Mouse (Mus musculus): ENCODE measurements around the gene Zfp988.
"Not testable (repeated sequence)": the region's sequence is repeated elsewhere in the genome, so short reads cannot be mapped to it uniquely, and the experiment has no call there.

The Zfp988 gene

GRCm38 (mm10) chr4:147305436-147305835 is at the start of gene Zfp988:
Zfp988 (plus strand) TSS chr4:147305674.
- not testable (repeated sequence) for DNase-seq (ENCODE audit: extremely low read depth, low read depth)

DNA sequence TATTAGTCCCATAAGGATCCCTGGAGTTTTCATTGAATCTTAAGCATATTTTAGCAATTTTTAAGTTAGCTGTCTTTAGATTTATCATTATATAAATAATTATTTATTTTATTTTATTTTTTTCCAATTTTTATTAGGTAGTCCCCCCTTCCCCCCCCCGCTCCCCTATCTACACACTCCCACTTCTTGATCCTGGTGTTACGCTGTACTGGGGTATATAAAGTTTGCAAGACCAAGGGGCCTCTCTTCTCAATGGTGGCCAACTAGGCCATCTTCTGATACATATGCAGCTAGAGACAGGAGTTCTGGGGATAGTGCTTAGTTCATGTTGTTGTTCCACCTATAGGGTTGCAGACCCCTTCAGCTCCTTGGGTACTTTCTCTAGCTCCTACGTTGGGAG is 42.8 kb upstream of the Zfp988 start:
- DNase-seq (ENCODE audit: extremely low read depth, low read depth) = not testable (repeated sequence)

GRCm38 (mm10) chr4:147267302-147267701 is 38.2 kb upstream of the Zfp988 start:
- not testable (repeated sequence) for DNase-seq (ENCODE audit: extremely low read depth, low read depth)

DNA sequence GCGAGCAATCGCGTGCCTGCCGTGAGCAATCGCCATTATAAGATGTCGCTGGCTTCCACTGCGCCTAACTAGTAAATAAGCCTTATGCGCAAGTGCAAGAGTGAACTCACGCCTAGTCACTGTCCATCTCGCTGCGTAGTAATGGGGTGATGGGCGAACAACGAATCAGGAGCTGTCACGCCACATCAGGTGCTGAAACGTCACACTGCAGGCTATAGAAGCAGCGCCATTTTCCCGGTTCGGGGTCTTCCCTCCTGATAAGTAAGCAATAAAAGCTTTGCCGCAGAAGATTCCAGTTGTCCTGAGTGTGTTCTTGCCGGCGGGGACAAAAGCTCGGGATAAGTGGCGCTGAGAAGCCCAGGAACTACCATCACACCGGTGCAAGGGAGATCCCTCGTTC is 36.7 kb upstream of the Zfp988 start:
- not testable (repeated sequence) for DNase-seq (ENCODE audit: extremely low read depth, low read depth)

- DNase-seq (ENCODE audit: extremely low read depth, low read depth) = not testable (repeated sequence)
Measured at GRCm38 (mm10) chr4:147270026-147270425, 35.4 kb upstream of the Zfp988 start.

DNA sequence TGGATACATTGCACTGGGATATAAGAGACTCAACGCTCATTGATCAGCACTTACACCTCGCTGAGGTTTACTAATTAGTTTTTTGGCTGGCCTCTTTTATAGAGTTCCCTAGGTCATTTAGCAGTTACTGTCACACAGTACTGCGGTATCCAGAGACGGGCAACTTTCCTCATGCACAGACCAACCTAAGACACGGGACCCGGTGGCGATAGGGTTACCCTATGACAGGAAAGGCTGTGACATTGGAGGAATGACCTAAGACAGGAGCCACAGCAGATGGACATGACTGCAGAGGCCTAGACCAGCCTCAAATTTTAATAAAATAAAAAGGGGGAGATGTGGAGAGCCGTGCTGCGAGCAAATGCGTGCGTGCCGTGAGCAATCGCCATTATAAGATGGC is 33.9 kb upstream of the Zfp988 start:
- not testable (repeated sequence) for DNase-seq (ENCODE audit: extremely low read depth, low read depth)

DNA sequence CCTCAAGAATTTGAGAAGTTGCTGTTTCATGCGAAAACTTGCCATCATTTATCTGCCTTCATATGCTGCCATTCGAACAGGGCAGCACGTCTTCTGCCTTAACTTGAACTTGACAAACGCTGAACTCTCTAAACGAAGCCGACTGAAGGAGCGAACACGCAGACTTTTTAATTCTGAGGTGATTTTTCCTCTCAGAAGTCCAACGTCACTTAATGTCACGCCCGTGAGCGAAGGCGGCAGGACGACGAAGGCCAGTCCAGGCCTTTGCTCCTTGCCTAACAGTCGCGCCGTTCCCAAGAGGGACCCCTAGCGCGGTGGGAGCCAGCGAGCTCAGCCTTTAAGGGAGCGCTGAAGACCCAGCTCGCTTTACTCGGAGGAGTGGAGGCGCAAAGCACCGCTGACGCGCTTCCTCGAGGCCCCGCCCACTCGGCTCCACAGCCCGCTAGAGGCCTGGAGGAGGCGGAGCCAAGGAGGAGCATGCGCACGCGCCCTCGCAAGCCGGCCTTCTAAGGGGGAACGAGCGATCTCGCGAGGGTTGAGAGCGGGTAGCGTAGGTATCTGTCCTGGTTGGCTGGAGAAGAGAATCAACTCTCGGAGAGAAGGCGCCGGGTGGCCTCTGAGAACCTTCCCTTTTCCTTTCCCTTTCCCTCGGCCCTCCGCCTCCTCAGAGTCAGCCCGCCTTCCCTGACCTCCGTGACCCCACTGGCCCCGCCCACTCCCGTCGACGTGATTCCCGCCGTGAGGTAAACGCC is 30.3 kb upstream of the Zfp988 start:
- DNase-seq (ENCODE audit: extremely low read depth, low read depth) = not testable (repeated sequence)

DNA sequence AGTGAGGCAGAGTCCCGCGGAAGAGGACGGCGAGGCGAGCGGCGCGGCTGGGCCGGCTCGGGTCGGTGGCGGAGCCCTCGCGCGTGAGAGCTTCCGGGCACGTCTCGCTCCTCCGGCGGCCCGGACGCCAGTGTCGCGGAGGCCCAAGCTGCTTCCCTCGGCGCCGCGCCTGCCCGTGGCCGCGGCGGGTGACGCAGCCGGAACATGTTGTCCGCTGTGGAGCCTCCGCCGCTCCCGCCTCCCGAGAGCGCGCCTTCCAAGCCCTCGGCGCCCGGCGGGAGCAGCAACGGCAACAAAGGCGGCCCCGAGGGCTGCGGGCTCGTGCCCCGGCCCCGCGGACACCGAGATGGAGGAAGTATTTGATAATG is 29.7 kb upstream of the Zfp988 start:
- not testable (repeated sequence) for DNase-seq (ENCODE audit: extremely low read depth, low read depth)

- DNase-seq (ENCODE audit: extremely low read depth, low read depth) = not testable (repeated sequence)
Measured at GRCm38 (mm10) chr4:147280406-147280805, 25.1 kb upstream of the Zfp988 start.

GRCm38 (mm10) chr4:147298585-147298984 is 6.9 kb upstream of the Zfp988 start:
- DNase-seq (ENCODE audit: extremely low read depth, low read depth) = not testable (repeated sequence)

GRCm38 (mm10) chr4:147302375-147302774 is 3.1 kb upstream of the Zfp988 start:
- not testable (repeated sequence) for DNase-seq (ENCODE audit: extremely low read depth, low read depth)

GRCm38 (mm10) chr4:147335036-147335690 is 29.7 kb downstream of the Zfp988 start:
- DNase-seq (ENCODE audit: extremely low read depth, low read depth) = not testable (repeated sequence)

- DNase-seq (ENCODE audit: extremely low read depth, low read depth) = not testable (repeated sequence)
Measured at GRCm38 (mm10) chr4:147335691-147336367, 30.4 kb downstream of the Zfp988 start.

- DNase-seq (ENCODE audit: extremely low read depth, low read depth) = not testable (repeated sequence)
Measured at GRCm38 (mm10) chr4:147336368-147337195, 31.1 kb downstream of the Zfp988 start.

- DNase-seq (ENCODE audit: extremely low read depth, low read depth) = not testable (repeated sequence)
Measured at GRCm38 (mm10) chr4:147337520-147337919, 32.0 kb downstream of the Zfp988 start.

DNA sequence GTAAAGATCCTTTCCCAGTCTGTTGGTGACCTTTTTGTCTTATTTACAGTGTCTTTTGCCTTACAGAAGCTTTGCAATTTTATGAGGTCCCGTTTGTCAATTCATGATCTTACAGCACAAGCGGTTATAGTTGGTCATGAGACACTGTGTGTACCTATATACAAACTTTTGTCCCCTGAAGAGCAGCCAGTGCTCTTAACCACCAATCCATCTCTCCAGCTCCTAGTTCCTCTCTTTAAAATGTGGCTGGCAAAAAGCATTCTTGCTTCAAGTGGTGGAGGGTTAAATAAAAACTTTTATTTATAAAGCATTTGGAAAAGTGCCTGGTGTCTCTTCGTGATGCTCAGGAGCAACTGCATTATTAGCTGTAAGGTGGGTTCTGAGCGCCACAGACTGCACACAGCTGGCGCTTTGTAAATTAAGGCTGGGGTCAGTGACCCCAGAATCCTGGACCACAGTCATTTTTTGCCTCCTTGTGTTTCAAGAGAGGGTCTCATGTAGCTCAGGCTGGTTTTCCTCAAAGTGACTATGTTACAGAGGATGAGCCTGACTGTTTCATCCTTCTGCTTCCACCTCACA is 32.6 kb downstream of the Zfp988 start:
- DNase-seq (ENCODE audit: extremely low read depth, low read depth) = no peak

- not testable (repeated sequence) for DNase-seq (ENCODE audit: extremely low read depth, low read depth)
Measured at GRCm38 (mm10) chr4:147338706-147339105, 33.2 kb downstream of the Zfp988 start.

DNA sequence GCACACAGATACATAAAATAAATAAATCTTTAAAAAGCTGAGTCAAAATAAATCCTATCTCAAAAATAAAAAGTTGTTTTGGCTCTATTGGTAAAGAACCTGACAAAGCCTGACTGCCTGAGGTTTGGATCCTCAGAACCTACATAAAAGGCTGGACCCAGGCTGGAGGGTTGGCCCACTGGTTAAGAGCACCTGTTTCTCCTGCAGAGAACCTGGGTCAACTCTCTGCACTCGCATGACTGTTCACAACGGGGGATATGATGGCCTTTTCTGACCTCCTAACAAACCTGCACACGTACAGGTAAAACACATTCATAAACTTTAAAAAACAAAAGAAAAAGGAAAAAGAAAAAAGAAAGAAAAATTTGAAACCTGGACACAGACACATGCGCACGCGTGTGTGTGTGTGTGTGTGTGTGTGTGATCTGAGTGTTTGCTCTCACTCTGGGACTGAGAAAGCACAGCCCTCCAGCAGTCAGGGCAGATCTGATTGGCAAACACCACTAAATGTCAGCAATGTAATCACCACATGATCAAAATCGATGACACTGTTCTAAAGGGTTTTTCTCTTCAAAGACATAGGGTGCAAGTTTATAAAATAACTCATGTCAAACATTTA is 34.2 kb downstream of the Zfp988 start:
- not testable (repeated sequence) for DNase-seq (ENCODE audit: extremely low read depth, low read depth)

DNA sequence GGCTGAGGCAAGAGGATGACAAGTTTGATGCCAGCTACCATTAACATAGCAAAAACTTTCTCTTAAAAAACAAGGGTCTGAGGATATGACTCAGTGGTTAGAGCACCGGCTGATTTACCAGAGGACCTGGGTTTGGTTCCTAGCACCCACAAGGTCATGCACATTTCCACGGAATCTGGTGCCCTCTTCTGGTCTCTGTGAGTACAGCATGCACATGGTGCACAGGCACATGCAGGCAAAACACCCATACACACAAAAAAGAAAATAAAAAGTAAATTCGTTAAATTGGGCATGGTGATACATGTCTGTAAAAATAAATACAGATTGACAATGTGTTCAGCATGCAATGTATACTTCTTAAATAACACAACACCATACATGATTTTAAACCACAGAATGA is 34.8 kb downstream of the Zfp988 start:
- DNase-seq (ENCODE audit: extremely low read depth, low read depth) = not testable (repeated sequence)

GRCm38 (mm10) chr4:147340876-147341275 is 35.4 kb downstream of the Zfp988 start:
- not testable (repeated sequence) for DNase-seq (ENCODE audit: extremely low read depth, low read depth)
